Mouse (Mus musculus): ENCODE measurements at regions not wholly inside any gene's neighbourhood (a gene's known extent, or its start where the extent isn't known, plus 50 kb on each side); places are given as distances from the start of the nearest gene placed in this dataset.
A peak's percentile ranks its signal among the peaks of the same experiment; 100 is the strongest.

DNA sequence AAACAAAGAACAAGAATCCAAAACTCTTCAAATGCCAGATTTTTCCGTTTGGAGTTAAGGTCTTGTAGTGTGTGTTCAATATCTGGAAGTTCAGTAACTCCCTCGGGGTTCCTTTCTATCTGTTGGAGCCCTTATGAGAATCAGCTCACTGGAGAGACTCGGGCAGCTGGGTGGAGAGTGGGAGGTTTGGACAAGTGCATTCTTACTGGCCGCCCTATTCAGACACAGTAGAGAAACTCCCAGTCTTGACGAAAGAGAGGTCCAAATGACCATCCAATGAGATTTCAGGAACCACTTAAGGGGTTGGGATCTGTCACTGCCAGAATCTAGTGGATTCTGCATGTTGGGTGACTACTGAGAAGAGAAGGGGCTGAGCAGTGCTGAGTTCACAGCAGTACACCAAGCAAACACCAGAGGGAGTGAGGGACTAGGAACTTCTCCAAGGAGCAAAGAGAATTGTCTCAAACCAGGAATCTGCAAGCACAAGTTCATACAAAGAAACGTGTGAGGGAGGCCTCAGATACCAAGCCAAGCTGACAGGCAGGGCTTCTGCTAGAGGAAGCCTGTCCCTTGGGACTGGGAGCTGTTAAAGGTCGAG is 310.0 kb upstream of the Magi2 start:
- peak; percentile 100 for ATAC-seq (ENCODE audit: low TSS enrichment)

DNA sequence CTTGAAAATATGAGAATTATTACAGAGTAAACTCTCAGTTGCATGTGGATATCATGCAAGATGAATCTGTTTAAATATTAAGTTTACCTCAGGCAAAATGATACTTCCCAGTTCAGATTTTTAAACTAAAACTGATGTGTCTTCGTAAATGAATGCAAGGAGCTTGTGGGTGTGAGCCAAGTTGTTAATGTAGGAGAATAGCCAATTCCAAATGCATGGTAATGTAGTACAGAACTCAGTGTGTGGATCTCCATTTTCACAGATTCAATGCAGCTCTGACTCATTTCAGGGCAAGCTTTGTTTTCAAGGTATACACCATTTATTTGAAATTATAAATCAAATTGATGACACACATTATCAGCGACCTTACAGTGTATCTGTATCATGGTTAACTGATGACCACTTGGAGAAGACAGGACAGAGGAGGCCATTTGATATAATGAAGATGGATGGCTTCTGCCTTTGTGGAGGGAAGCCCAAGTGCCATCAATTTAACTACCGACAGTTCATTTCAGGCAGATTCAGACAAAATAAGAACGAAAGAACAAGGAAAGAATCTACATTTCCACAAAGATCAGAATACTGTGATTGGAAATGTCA is 272.9 kb upstream of the Magi2 start:
- peak; percentile 62; the same call in 1 of the 2 replicates for ATAC-seq (ENCODE audit: low TSS enrichment)
